Mouse (Mus musculus) c-Kit-positive CD71-positive TER-119-positive erythroid progenitor cells, embryonic 14.5 days (primary cell): ENCODE measurements around the gene Rnf151.

ENCODE experiments used
- DNase-seq: peaks from one replicate; pipeline ENCODE4 v3.0.0-alpha.2; 2013; ENCODE audit warnings: low spot score

The Rnf151 gene

DNA sequence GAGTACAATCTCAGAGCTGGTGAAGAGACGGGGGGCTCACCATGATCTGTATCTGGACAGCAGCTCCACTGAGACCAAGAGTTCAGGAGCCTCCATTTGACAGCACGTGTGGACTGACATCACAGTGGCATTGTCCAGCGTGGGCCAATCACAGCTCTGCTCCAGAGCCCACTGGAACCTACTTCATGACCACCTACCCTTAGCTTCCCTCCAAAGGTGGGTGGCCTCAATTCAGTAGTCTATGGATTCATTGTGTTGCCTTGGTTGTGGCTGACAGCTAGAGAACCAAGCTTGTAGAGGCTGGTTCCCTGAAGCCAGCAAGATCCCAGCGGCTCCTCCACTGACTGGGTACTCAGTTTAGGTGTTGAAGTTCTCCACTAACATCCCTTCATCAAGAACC lies at the start of gene Rnf151, which contains the start of gene Rps2:
Gene Rnf151, minus strand, starts transcription at position 121 of the 400 bp plus-strand sequence.
Gene Rps2, plus strand, starts transcription at position 174 of the 400 bp plus-strand sequence.
- DNase-seq: no peak

DNA sequence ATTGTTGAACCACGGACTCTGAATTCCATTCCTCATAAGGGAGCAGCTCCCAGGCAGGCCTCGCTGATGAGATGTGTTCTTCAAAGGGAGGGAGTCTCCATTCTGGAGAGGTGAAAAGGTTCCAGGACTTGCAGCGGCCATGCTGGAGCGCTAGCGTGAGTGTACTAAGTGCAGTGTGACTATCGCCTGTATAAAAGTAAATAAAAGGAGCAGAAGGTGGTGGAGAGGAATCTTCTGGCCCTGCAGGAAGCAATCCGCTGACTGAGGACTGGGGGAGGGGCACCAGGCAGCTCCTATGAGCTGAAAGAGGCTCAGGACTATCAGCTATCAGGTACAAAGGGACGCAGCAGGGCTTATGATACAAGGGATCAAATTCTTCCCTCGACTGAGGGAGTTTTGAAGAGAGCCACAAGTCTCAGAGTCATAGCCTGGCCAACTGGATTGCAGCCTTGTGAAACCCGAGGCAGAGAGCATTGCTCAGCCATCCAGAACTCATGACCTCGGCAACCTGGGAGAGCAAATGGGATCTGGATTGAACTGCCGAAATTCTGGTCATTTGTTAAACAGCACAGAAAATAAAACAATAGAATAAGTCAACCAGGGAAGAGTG lies 48.5 kb upstream of the Rnf151 start:
- DNase-seq: no peak

DNA sequence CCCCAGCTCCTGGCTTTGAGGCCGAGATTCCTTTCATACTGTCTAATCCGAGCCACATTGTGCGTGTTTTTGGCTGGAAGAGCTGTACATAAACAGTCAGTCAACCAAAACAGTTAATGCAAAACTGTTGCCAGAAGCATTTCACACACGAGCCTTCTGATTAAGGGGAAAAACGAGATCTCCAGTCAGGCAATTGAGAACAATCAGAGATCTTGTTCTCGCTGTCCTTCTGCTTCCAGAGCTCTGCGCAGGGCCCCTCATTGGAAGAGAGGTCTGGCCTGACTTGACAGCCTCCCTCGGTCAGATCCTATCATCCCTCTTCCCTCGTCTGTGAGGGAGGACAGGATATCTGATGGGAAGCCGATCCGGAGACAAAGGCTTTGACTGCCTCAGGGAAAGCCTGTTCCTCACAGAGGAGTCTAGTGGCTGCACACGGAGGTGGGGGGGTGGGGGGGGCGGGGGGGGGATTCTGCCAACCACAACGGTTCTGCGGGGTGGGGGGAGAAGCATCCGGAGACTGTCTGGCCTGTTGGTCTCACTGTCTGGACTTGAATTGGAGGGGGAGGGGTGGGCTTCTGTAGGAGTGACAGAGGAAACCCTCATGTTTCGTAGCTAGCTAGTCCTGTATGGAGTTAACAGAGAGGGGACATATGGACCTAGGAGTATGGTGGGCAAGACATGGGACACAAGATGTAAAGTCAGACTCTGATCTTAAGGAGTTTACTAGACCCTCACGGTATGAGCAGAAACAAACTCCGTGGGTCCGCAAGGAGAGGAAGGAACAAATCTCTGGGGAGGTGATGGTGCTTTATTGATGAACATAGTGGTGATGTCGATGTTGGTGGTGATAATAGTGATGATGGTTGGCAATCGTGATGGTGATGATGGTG lies 47.4 kb upstream of the Rnf151 start:
- DNase-seq: no peak

DNA sequence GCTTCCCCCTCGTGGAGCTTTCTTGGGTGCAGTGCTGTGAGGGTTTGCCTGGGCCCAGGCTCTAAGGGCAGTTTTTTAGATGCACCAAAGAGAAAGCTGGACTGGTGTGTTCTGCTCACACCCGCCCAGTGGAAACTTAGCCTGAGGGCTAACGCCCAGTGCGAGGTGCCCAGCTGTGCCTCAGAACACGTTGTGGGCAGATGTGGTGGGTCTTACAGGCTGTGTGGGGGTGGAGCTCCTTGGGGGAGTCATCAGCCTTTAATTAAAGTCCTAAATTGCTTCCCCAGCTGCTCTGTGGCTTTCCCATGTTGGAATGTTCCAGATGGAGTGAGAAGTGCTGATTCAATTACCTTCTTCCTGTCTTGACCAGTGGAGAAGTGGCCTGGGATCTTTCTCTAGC lies 43.3 kb upstream of the Rnf151 start:
- DNase-seq: no peak

DNA sequence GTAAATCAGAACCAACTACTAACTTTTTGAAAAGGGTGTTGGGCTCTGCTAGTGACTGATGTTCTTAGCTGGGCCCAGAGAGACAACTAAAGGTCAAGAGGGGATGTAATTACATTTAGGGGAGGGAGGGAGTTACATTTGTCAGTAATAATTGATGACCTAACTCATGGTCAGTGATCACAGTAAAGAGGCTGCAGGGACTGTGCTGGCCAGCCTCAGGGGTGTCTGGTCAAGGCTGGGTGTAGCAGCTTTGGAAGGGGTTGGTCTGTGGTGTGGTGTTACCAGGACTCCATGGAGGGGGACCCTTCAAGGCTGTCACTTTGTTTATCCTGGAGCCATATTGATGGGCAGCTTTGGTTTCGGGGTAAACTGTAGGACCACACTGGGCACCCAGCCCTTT lies 39.5 kb upstream of the Rnf151 start:
- no peak for DNase-seq

DNA sequence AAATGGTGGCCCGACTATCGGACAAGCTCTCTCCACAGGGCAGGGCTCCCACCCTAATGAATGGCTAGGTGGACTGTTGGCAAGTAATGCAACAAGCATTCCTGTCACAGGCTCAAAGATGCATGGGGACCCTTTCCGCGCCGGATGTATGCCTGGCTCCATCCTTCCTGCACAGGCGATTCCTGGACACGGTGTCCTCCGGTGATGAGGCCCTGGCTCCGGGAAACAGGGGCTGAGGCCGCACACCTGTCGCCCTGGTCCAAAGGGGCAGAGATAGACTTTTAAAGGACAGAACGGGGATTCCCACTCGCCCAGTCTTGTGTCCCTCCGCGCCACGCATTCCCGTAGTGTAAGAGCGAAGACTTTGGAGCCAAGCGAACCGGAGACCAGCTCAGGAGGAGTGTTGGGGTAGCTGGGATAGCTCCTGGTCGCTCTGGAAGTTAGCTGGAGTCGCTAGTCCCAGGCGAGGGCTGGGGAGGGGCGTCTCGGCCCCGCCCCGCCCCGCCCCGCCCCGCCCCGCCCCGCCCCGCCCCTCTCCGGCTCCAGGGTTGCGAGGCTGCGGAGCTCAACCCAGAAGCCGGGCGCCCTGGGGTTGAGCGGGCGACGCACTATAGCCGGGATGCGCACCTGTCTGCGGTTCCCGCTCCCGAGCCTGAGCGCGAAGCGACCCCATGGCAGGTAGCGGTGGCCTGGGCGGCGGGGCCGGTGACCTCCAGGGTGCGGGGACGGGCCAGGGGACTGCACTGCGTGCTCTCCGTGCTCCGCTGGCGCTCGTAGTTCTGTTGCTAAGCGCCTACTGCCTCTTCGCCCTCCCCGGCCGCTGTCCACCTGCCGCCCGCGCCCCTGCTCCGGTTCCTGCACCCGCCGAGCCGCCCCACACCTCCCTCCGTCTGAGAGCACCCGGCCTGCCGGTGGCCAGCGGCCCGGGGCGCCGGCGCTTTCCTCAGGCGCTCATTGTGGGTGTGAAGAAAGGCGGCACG lies 34.8 kb upstream of the Rnf151 start, which contains the start of gene Hs3st6:
Gene Hs3st6, plus strand, starts transcription at position 574 of the 980 bp plus-strand sequence.
- no peak for DNase-seq

DNA sequence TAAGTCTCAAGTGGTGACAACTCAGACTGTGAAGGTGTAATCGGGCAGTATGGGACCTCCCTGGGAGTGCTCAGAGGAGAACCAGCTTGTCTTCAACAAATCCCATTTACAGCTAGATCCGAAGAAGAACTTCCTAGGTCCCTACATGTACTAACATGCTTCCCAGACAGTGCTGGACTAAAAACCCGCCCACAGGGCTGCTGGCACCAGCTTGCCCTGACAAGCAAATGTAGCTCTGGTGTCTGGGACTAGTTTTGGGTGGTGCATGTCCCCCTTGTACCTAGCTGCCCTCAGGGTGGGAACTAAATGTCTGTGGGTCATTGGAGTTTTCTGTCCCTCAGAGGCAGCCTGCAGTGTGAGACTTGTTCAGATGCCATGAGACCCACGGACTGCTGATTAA lies 33.7 kb upstream of the Rnf151 start:
- no peak for DNase-seq

DNA sequence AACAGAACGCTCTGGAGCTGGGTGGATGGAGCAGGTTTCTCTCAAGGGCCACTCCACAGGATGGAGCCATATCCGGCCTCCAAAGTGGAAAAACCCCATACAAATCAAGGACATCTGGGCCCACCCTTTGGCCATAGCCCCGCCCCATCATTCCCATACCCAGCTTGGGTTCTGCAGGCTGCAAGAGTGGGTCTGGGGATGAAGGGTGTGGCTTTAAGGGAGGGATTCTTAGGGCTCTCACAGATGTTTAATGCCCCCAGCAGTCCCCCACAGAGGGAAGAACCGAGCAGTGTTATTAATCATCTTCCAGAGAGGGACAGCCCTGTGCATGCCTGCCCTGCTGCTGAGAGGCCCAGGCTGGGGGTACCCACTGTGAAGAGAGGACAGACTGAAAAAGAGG lies 29.1 kb upstream of the Rnf151 start:
- no peak for DNase-seq

DNA sequence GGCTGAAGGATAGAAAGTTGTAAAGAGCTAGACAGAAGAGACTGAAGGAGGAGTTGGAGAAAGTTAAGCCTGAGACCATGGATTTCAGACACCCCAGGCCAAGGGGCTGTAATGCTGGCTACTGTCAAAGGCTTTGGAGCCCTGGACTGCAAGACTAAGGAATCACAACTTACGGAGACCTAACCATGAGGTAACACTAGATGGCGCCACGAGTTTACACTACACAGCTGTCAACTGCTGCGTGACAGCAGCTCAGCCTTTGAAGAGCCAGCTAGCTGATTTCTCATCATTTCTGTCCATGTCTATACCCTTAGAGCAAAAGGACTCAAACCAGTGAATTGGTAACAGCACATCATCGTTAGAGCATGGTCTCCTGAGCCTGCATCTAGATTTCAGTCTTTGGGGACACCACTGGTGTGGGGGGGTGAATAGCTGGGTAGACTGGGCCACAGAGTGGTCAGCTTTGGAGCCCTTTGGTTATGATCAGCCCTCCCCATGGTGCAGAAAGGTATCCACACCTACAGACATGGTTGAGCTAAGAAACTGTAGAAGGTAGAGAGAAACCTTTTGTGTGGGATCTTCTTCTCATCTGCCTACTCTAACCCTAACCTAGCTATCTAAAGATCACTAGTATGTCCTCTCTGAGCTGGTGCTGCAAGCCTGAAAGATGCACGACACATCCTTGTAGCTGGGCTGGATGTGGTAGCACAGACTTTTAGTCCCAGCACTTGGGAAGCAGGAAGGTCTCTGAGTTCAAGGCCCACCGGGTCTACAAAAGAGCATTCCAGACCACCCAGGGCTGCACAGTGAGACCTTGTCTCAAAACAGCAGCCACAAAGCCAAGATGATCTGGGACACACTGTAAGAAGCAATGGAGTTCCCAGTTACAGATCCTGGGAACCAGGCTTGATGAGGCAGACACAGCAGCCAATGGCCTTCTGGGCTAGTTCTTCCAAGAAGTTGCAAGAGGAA lies 27.9 kb upstream of the Rnf151 start:
- DNase-seq: peak; percentile 83

DNA sequence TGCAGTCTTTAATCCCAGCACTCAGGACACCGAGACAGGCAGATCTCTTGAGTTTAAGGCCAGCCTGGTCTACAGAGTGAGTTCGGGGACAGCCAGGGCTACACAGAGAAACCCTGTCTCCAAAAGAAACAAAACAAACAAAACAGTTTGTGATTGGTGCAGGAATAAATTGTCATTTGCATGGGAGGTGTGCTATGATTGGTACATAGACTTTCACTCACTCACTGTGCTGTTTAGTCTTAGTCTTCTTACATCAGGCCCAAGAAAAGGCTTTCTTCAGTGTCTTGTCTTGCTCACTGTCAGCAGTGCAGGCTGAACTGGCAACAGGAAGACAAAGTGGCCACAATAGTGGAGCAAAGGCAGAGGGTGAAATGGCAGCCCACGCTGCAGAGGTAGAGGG lies 26.5 kb upstream of the Rnf151 start:
- no peak for DNase-seq

DNA sequence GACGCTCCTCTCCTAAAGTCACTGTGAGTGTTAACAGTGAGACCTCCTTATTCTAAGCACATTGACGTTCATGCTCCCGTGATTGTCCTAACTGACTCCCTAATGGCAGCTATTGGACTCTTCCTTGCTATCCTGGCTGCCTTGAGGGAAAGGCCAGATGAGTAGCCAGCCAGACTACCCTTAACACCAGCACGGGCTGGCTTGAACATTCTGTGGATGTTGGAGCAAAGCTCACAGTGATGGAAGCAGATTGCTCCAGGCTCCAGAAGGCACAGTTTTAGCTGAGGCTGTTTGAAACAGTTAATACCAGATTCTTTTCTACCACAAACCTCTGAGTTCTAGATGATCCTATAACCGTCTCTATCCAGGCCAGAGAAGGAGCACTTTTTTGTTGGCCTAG lies 26.0 kb upstream of the Rnf151 start:
- DNase-seq: no peak

DNA sequence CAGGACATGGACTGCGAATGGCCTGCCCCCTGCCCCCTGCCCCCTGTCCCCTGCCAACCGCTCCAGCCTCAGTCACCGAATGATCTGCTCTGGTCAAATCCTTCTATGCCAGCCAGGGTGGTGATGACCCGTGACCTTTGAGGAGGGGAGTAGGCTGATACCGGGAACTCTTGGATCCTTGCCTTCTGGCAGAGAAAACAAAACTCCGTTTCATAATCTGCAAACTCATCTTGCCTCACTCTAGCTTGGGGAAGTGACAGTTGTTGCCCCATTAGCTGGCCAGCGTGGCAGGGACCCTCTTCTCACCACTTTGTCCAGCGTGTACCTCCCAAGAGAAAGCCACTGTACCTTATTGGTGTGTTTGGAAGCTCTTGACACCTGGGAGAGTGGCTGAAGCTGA lies 24.4 kb upstream of the Rnf151 start:
- DNase-seq: no peak

DNA sequence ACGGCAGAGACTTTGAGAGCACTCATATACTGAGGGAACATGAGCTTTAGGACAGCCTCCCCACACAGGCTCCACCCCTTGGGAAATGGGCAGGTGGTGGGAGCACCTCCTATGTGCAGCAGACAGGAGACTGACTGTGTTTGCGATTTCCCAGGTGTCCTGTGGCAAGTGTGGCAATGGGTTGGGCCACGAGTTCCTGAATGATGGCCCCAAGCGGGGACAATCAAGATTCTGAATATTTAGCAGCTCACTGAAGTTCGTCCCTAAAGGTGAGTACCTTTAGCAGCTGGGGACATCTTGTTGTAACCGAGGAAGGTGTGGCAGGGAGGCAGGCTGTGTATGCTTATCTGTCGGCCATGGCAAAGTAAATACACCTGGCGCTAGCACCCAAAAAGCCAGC lies 22.1 kb upstream of the Rnf151 start:
- DNase-seq: no peak

DNA sequence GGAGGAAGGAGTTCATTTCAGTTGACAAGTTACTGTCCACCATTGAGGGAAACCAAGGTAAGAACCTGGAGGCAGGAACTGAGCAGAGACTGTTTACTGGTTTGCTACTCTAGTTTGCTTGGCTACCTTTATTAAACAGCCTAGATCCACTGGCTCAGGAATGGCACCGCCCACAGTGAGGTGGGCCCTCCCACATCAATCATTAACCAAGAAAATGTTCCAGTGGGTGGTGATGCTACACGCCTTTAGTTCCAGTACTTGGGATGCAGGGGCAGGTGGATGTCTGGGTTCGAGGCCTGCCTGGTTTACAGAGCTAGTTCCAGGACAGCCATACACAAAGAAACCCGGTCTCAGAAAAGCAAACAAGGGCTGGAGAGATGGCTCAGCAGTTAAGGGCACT lies 20.4 kb upstream of the Rnf151 start:
- no peak for DNase-seq

DNA sequence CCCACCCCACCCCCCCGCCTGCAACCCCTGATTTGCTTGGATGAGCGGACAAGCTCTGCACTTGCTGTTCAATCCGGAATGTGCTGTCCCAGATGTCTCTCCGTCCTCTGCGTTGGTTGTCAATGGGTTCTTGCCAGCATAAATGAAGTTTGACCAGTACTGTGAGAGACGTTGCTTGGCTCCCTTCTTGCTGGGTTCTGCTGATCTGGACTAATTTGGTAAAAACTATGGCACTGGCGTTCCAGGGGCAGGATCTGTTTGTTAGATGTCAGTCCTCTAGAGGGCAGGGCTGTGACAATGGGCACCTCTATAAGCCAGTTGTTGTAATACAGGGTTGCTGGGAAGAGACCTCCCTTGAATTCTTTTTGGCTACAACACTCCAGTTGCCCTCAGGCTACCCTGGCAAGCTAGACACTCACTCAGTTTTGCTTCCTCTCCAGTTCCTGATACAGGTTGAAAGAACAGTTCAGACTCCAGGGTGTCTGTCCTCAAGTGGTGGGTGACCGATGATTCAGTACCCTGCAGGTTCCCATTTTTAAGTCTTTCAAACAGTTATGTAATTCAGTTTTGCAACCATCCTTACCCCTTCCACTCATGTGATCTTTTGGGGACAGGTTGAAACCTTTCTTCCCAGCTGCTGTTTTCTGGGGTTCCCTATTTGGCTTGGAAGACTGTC lies 19.4 kb upstream of the Rnf151 start:
- no peak for DNase-seq

DNA sequence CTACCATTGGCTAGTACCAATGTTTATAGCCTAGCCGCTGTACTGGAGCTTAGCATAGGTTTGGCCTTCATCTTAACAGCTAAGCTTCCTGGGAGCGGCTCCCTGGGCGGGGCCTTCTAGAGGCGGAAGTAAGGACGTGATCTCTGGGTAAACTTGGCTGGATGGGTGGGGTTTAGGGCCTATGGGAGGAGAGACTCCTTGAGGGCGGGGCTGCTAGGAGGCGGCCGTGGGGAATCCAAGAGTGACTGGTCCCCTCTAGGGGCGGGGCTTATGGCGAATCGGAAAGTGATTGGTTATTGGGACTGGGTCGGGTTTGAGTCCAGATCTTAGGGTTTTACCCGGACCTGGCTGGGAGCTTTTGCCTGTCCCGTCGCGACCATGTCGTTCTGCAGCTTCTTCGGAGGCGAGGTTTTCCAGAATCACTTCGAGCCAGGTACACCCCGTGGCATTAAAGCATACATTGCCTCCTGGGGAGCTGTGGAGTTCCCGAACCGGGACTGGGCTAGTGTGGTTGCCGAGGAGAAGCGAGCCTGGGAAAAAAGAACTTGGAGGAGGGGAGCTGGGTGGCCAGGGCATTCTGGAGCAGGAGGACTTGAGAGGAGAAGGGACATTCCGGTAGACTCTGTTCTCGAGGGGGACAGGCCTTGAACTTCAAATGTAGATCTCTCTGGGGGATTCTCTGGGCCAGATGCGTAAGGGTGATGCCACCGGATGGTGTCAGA lies 18.6 kb upstream of the Rnf151 start, which contains the start of gene Msrb1:
Gene Msrb1, plus strand, starts transcription at position 313 of the 722 bp plus-strand sequence.
- DNase-seq: peak; percentile 100

DNA sequence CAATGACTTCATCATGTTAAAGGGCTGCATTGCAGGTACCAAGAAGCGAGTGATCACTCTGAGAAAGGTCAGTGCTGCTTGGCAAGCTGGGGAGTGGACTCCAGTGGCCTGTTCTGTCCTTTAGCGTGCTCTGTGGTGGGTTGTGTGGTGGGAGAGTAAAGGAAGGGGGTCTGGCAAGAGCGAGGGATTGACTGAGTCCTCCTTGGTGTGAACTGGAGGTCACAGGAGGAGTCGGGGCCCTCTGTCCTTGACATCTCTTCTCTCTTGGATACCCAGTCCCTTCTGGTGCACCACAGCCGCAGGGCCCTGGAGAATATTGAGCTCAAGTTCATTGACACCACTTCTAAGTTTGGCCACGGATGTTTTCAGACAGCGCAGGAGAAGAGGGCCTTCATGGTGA lies 17.6 kb upstream of the Rnf151 start:
- DNase-seq: no peak

DNA sequence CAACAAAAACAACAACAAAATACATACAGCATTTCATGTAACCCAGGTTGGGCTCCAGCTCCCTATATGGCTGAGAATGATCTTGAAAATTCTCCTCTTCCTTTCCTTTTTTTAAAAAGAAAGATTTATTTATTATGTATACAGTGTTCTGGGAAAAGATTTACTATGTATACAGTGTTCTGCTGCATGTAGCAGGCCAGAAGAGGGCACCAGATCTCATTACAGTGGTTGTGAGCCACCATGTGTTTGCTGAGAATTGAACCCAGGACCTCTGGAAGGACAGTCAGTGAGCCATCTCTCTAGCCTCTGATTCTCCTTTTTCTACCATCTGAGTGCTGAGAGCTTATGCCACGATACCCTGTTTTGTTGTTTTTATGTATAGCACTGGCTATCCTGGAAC lies 16.6 kb upstream of the Rnf151 start:
- DNase-seq: no peak

DNA sequence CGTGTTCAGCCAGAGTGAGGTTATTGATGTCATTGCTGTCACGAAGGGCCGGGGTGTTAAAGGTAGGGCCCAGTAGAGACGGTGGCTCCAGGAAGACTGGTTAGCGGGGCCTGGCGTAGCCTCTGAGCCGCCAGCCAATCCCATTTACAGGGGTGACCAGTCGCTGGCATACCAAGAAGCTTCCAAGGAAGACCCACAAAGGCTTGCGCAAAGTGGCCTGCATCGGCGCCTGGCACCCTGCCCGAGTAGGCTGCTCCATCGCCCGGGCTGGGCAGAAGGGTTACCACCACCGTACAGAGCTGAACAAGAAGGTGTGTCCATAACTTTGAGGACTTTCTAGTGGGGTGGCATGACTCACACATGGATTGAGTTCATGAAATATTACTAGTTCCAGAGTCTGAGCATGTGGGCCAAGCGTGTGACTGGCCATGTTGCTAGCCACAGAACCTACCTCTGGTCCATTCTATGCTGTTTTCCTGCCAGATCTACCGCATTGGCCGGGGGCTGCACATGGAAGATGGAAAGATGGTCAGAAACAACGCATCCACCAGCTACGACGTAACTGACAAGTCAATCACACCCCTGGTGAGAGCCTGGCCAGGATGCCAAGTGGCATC lies 15.7 kb upstream of the Rnf151 start:
- DNase-seq: no peak
